Mouse (Mus musculus): ENCODE results near the gene 2010111I01Rik. TPM values are rescaled to one million over a fixed set of nuclear protein-coding genes. Genes with fewer than 3 reads are reported as not detected.
"Not testable (repeated sequence)": the region's sequence is repeated elsewhere in the genome, so short reads cannot be mapped to it uniquely, and the experiment has no call there.

The 2010111I01Rik gene
- polyA plus RNA-seq, 1 experiment: 26.6 TPM

DNA sequence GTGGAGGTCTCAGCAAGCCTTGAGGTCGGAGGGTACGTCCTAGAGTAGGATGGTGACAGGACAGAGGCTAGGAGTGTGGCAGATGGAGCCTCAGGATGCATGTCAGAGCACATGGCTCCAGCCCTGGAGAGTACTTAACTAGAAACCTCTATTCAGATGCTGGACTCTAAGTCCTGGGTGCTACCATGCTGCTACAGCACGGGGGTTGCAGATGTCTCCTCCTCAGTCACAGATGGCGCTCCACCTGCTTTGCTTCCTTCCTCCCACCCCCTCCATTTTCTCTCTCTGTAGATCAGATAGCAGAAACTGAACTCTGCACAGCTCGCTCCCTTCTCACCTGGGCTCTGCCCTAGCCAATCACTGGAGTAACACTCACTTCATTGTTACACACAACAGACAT is 342.1 kb downstream of the 2010111I01Rik start:
- Histone ChIP-seq H3K27ac (ENCODE audit: control insufficient read depth, insufficient read depth, low read depth, low read length) (no peak overlapping the region), H3K4me3 (ENCODE audit: control insufficient read depth, low read depth, low read length) (no peak overlapping the region), H3K27me3 (ENCODE audit: control insufficient read depth, insufficient read depth, low read length) (no peaks in the 10 kb centered on the region), H3K36me3 (ENCODE audit: control insufficient read depth, insufficient read depth, low read length) (no peaks in the 10 kb centered on the region), H3K4me1 (ENCODE audit: control insufficient read depth, insufficient read depth, low read length) (no peaks in the 10 kb centered on the region; the same call in 1 of the 2 replicates)
- TF ChIP-seq POLR2A (IDR thresholded peaks at IDR 0.05; ENCODE audit: control insufficient read depth, low read depth, low read length) (no peak), CTCF (IDR thresholded peaks at IDR 0.05; ENCODE audit: control insufficient read depth, insufficient read depth, insufficient replicate concordance, low read depth, low read length) (no peak)

DNA sequence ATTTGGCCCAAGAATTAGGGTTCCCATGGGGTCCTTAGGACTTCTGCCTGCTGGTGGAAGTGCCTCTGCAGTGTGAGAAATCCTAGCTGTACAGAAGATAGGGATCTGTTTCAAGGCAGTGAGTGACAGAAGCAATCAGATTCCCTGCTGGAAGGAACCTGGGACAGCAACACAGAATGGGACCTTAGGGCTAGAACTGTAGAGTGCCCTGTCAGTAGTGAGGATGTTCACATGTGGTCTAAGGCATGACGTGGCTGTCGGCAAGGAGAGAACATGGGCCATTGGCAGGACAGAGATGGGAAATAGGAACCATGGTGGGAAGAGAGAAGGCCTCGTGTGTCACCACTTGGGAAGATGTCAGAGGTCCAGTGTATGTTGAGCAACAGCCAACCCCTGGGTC is 344.9 kb downstream of the 2010111I01Rik start:
- no peaks in the 10 kb centered on the region for H3K27me3 ChIP-seq (ENCODE audit: control insufficient read depth, insufficient read depth, low read length)
- TF ChIP-seq POLR2A (IDR thresholded peaks at IDR 0.05; ENCODE audit: control insufficient read depth, low read depth, low read length) (no peak), CTCF (IDR thresholded peaks at IDR 0.05; ENCODE audit: control insufficient read depth, insufficient read depth, insufficient replicate concordance, low read depth, low read length) (no peak)

DNA sequence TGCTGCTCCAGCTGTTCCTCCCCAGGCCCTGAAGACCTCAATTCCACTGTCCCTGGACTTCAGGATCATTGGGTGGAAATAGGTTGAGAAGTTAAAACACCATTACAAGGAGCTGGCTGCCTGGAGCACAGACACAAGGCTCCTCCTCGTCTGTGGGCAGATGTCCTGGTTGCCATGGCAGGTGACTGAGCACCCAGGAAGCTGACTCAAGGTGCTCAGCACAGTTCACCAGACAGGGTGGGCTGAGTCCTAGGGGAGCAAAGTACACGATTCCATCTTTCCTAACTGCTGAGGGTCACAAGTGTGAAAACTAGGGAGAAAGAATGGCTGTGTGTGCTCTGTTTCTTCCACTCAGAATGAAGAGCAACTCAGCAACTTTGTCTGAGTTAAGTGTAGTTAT is 346.5 kb downstream of the 2010111I01Rik start:
- no peak overlapping the region for H3K4me3 ChIP-seq (ENCODE audit: control insufficient read depth, low read depth, low read length)
- H3K36me3 ChIP-seq (ENCODE audit: control insufficient read depth, insufficient read depth, low read length): no peaks in the 10 kb centered on the region
- no peaks in the 10 kb centered on the region for H3K27me3 ChIP-seq (ENCODE audit: control insufficient read depth, insufficient read depth, low read length)
- H3K27ac ChIP-seq (ENCODE audit: control insufficient read depth, insufficient read depth, low read depth, low read length): no peak overlapping the region
- TF ChIP-seq CTCF (IDR thresholded peaks at IDR 0.05; ENCODE audit: control insufficient read depth, insufficient read depth, insufficient replicate concordance, low read depth, low read length) (no peak), POLR2A (IDR thresholded peaks at IDR 0.05; ENCODE audit: control insufficient read depth, low read depth, low read length) (no peak)
- H3K4me1 ChIP-seq (ENCODE audit: control insufficient read depth, insufficient read depth, low read length): no peaks in the 10 kb centered on the region

More for the DNA sequence above, 344.9 kb downstream of the 2010111I01Rik start:
- Histone ChIP-seq H3K4me1 (ENCODE audit: control insufficient read depth, insufficient read depth, low read length) (no peaks in the 10 kb centered on the region; the same call in 1 of the 2 replicates), H3K4me3 (ENCODE audit: control insufficient read depth, low read depth, low read length) (no peak overlapping the region), H3K27ac (ENCODE audit: control insufficient read depth, insufficient read depth, low read depth, low read length) (no peak overlapping the region), H3K36me3 (ENCODE audit: control insufficient read depth, insufficient read depth, low read length) (no peaks in the 10 kb centered on the region)

DNA sequence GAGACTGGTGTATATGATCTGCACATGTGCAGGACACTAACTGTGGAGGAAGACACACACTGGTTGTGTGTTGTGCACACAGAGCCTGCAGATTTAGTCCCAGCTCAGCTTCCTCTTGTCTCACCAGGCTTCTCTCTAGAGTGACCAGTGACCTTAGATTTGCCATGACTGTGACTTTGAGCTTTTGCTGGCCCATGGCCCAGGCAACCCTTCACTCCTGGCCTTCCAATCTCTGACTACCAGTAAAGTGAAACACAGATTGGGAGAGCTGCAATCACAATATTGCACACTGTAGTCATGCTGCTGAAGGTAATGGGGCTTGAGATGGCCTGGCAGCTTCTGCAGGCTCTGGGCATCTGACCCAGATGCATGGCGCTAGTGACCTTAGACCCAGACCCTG is 348.6 kb downstream of the 2010111I01Rik start:
- no peaks in the 10 kb centered on the region for H3K4me1 ChIP-seq (ENCODE audit: control insufficient read depth, insufficient read depth, low read length)
- H3K36me3 ChIP-seq (ENCODE audit: control insufficient read depth, insufficient read depth, low read length): no peaks in the 10 kb centered on the region
- no peak overlapping the region for H3K27ac ChIP-seq (ENCODE audit: control insufficient read depth, insufficient read depth, low read depth, low read length)
- no peak for TF ChIP-seq POLR2A (IDR thresholded peaks at IDR 0.05; ENCODE audit: control insufficient read depth, low read depth, low read length)
- no peak for TF ChIP-seq CTCF (IDR thresholded peaks at IDR 0.05; ENCODE audit: control insufficient read depth, insufficient read depth, insufficient replicate concordance, low read depth, low read length)
- no peak overlapping the region for H3K4me3 ChIP-seq (ENCODE audit: control insufficient read depth, low read depth, low read length)
- no peaks in the 10 kb centered on the region for H3K27me3 ChIP-seq (ENCODE audit: control insufficient read depth, insufficient read depth, low read length)

DNA sequence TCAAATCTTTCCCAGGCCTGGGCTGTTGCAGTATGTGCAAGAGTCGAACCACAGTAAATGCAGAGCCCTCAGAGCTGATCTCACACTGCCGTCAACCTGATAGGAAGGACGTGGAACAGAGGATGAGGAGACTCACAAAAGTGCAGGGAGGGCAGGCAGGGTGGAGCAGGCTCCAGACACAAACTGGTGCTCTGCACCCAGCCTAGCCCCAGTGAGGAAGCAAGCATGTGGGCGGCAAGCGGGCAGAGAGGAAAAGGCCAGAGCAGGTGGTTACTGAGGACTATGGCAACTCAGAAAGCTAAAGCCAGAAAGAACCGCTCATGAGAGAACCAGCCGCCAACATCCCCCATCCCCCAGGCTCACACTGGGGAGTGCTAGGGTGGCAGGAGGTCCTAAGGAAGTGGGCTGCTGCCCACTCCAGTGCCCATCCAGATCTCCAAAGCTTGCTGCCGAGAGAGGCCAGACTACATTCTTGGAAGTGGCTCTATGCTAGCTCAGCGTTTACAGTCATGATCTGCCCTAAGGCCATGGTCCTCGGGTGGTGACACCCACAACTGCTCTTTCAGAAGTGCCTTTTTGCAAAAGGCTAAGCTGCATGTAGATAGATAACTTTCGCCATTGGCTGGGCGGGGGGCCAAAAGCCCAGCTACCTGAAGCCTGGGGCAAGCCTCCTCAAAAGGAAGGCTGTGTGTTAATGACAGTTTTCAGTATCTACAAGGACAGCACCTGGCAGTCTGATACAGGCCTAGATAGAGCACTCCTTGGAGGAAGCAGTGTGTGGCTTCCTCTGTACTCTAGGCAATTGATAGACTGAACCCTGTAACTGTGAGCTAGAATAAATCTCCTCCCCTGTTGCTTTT is 349.3 kb downstream of the 2010111I01Rik start:
- Histone ChIP-seq H3K4me3 (ENCODE audit: control insufficient read depth, low read depth, low read length) (no peak overlapping the region), H3K4me1 (ENCODE audit: control insufficient read depth, insufficient read depth, low read length) (no peaks in the 10 kb centered on the region), H3K36me3 (ENCODE audit: control insufficient read depth, insufficient read depth, low read length) (no peaks in the 10 kb centered on the region), H3K27me3 (ENCODE audit: control insufficient read depth, insufficient read depth, low read length) (no peaks in the 10 kb centered on the region), H3K27ac (ENCODE audit: control insufficient read depth, insufficient read depth, low read depth, low read length) (no peak overlapping the region)
- no peak for TF ChIP-seq POLR2A (IDR thresholded peaks at IDR 0.05; ENCODE audit: control insufficient read depth, low read depth, low read length)
- TF ChIP-seq CTCF (IDR thresholded peaks at IDR 0.05; ENCODE audit: control insufficient read depth, insufficient read depth, insufficient replicate concordance, low read depth, low read length): no peak

DNA sequence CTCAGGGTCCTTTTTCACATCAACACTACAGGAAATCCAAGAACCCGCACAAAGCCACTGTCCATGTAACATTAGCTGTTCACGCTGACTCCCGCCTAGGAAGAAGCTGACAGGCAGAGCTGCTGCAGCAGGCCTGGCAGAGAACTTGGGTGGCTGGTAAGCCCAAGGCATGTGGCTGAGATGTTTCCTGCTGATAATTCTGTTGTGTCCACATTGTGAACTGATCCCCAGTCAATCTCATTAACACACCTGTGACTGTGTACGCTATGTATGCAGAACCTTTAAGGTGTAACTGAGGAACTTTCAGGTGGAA is 349.9 kb downstream of the 2010111I01Rik start:
- Histone ChIP-seq H3K4me1 (ENCODE audit: control insufficient read depth, insufficient read depth, low read length) (no peaks in the 10 kb centered on the region), H3K27ac (ENCODE audit: control insufficient read depth, insufficient read depth, low read depth, low read length) (no peak overlapping the region), H3K27me3 (ENCODE audit: control insufficient read depth, insufficient read depth, low read length) (no peaks in the 10 kb centered on the region), H3K4me3 (ENCODE audit: control insufficient read depth, low read depth, low read length) (no peak overlapping the region), H3K36me3 (ENCODE audit: control insufficient read depth, insufficient read depth, low read length) (no peaks in the 10 kb centered on the region)
- TF ChIP-seq POLR2A (IDR thresholded peaks at IDR 0.05; ENCODE audit: control insufficient read depth, low read depth, low read length): no peak

DNA sequence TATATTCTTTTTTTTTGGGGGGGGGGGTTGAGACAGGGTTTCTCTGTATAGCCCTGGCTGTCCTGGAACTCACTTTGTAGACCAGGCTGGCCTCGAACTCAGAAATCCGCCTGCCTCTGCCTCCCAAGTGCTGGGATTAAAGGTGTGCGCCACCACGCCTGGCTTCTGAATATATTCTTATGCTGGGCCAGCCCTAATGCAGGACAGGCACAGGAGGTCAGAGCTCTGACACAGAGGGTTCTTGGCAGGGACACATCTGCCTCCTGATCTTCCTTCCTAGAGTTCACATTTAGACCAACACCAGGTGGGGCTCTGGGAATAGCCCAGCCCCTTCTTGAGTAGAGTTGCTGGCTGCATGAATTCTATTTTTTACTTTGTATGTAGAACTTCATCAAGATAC is 350.4 kb downstream of the 2010111I01Rik start:
- H3K36me3 ChIP-seq (ENCODE audit: control insufficient read depth, insufficient read depth, low read length); H3K4me1 ChIP-seq (ENCODE audit: control insufficient read depth, insufficient read depth, low read length); H3K4me3 ChIP-seq (ENCODE audit: control insufficient read depth, low read depth, low read length); H3K27me3 ChIP-seq (ENCODE audit: control insufficient read depth, insufficient read depth, low read length); H3K27ac ChIP-seq (ENCODE audit: control insufficient read depth, insufficient read depth, low read depth, low read length): not testable (repeated sequence)

DNA sequence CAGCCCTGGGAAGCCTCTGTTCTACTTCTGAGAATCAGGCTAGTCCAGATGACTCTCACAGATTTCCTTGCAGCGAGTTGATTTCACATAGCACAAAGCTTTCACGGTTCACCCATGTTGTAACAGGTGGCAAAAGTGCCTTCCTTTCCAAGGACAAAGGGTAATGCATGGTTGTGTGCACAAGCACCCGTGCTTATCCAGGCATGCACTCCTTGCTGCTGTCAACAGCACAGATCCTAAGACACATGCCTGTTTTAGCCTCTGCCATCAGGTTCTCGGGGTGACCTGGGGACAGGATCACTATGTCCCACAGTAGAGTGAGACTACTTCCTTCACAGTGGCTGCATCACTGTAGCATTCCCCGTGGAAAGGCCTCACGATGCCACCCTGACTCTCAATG is 351.1 kb downstream of the 2010111I01Rik start:
- Histone ChIP-seq H3K27ac (ENCODE audit: control insufficient read depth, insufficient read depth, low read depth, low read length) (no peak overlapping the region), H3K4me3 (ENCODE audit: control insufficient read depth, low read depth, low read length) (no peak overlapping the region), H3K36me3 (ENCODE audit: control insufficient read depth, insufficient read depth, low read length) (no peaks in the 10 kb centered on the region), H3K4me1 (ENCODE audit: control insufficient read depth, insufficient read depth, low read length) (no peaks in the 10 kb centered on the region), H3K27me3 (ENCODE audit: control insufficient read depth, insufficient read depth, low read length) (no peaks in the 10 kb centered on the region)
- TF ChIP-seq CTCF (IDR thresholded peaks at IDR 0.05; ENCODE audit: control insufficient read depth, insufficient read depth, insufficient replicate concordance, low read depth, low read length): no peak
- TF ChIP-seq POLR2A (IDR thresholded peaks at IDR 0.05; ENCODE audit: control insufficient read depth, low read depth, low read length): no peak
